Mouse (Mus musculus): Measurements from ENCODE around the gene Foxl1. TPM values are rescaled to one million over a fixed set of nuclear protein-coding genes. Genes with fewer than 3 reads are reported as not detected.

Foxl1 gene
- total and polyA plus RNA-seq, 3 experiments: 0.07 to 0.12 TPM; not detected in 1

GRCm38 (mm10) chr8:121174178-121174577 lies 46.4 kb downstream of the Foxl1 start (continued):
- TF ChIP-seq BHLHE40 (IDR thresholded peaks at IDR 0.05; ENCODE audit: borderline replicate concordance, low read depth, low read length) (0 out of 2 replicates have a peak, but pooled peaks have one; percentile 1), RAD21 (IDR thresholded peaks at IDR 0.05; ENCODE audit: low read depth, low read length) (0 out of 2 replicates have a peak, but pooled peaks have one; percentile 9)

- peaks cover 2 to 50% of the 10 kb centered on the region in 2 experiments; a peak in 3 of 4 replicates for H3K4me1 ChIP-seq (ENCODE audit: control insufficient read depth in 1 of 2, insufficient read depth in 2 of 2, low read length in 2 of 2)
These were observed 47.2 kb downstream of the Foxl1 start for GRCm38 (mm10) chr8:121174721-121175539.

GRCm38 (mm10) chr8:121175540-121176090 lies 47.9 kb downstream of the Foxl1 start:
- H3K79me2 ChIP-seq (ENCODE audit: control insufficient read depth, insufficient read depth, low read length, poor library complexity): peaks cover 34% of the 10 kb centered on the region
- H3K27me3 ChIP-seq (ENCODE audit: control insufficient read depth in 1 of 2, insufficient read depth in 2 of 2, low read length in 2 of 2): no peaks in the 10 kb centered on the region
- no peaks in the 10 kb centered on the region for H3K9me3 ChIP-seq (replicated peaks; ENCODE audit: insufficient read depth, low read length)
- peak overlapping the region; percentile 87 for H3K27ac ChIP-seq (ENCODE audit: control insufficient read depth, low read depth, low read length)
- peak; percentile 59 for TF ChIP-seq NELFE (IDR thresholded peaks at IDR 0.05; ENCODE audit: low read depth, low read length)
- TF ChIP-seq ZNF384 (IDR thresholded peaks at IDR 0.05; ENCODE audit: low read depth, low read length): no peak
- peak in 1 of 2 experiments; percentile 47; a peak in 1 of 4 replicates for TF ChIP-seq USF2 (IDR thresholded peaks at IDR 0.05; ENCODE audit: borderline replicate concordance in 1 of 2, insufficient read depth in 1 of 2, low read depth in 1 of 2, low read length in 2 of 2)
- TF ChIP-seq SMC3 (IDR thresholded peaks at IDR 0.05; ENCODE audit: low read depth, low read length): no peak
- TF ChIP-seq RAD21 (IDR thresholded peaks at IDR 0.05; ENCODE audit: low read depth, low read length): no peak
- TF ChIP-seq ETS1 (IDR thresholded peaks at IDR 0.05; ENCODE audit: low read depth, low read length): no peak
- no peak for TF ChIP-seq EP300 (IDR thresholded peaks at IDR 0.05; ENCODE audit: low read depth in 1 of 2, low read length in 2 of 2)
- TF ChIP-seq MXI1 (IDR thresholded peaks at IDR 0.05; ENCODE audit: low read depth, low read length): no peak; the same call in 1 of the 2 replicates
- TF ChIP-seq USF1 (IDR thresholded peaks at IDR 0.05; ENCODE audit: low read depth, low read length): peak; percentile 87
- 0 out of 2 replicates have a peak, but pooled peaks have one; percentile 17 for TF ChIP-seq MAZ (IDR thresholded peaks at IDR 0.05; ENCODE audit: low read depth, low read length)
- TF ChIP-seq HCFC1 (IDR thresholded peaks at IDR 0.05; ENCODE audit: low read depth, low read length): no peak
- TF ChIP-seq MAX (IDR thresholded peaks at IDR 0.05; ENCODE audit: low read length): peak; percentile 42; the same call in 1 of the 2 replicates
- TF ChIP-seq BHLHE40 (IDR thresholded peaks at IDR 0.05; ENCODE audit: borderline replicate concordance, low read depth, low read length): peak; percentile 71; the same call in 1 of the 2 replicates
- TF ChIP-seq POLR2A (IDR thresholded peaks at IDR 0.05; ENCODE audit: control insufficient read depth in 1 of 2, insufficient read depth in 1 of 2, low read depth in 1 of 2, low read length in 2 of 2, poor library complexity in 1 of 2): peak in 1 of 2 experiments; percentile 61; a peak in 2 of 4 replicates
- no peak for TF ChIP-seq MAFK (IDR thresholded peaks at IDR 0.05; ENCODE audit: borderline replicate concordance, low read depth, low read length)
- 0 out of 2 replicates have a peak, but pooled peaks have one; percentile 23 for TF ChIP-seq ZMIZ1 (IDR thresholded peaks at IDR 0.05; ENCODE audit: low read depth, low read length)
- 0 out of 2 replicates have a peak, but pooled peaks have one; percentile 26 for TF ChIP-seq MYC (IDR thresholded peaks at IDR 0.05; ENCODE audit: low read depth, low read length)
- peak; percentile 78 for DNase-seq (ENCODE audit: low read depth, low spot score)
- H3K4me1 ChIP-seq (ENCODE audit: control insufficient read depth in 1 of 2, insufficient read depth in 2 of 2, low read length in 2 of 2): peaks cover 2 to 44% of the 10 kb centered on the region in 2 experiments; a peak in 3 of 4 replicates
- H3K9ac ChIP-seq (ENCODE audit: control insufficient read depth, low read depth, low read length, poor library complexity, severe bottlenecking): peak overlapping the region; percentile 79
- H3K4me3 ChIP-seq (ENCODE audit: control insufficient read depth in 1 of 2, insufficient read depth in 1 of 2, low read depth in 2 of 2, low read length in 2 of 2): peak overlapping the region; percentile 47 to 53
- H3K36me3 ChIP-seq (ENCODE audit: control insufficient read depth in 1 of 2, insufficient read depth in 2 of 2, low read length in 2 of 2): peaks cover 0 to 19% of the 10 kb centered on the region in 2 experiments; a peak in 3 of 4 replicates

More at GRCm38 (mm10) chr8:121174721-121175539, 47.2 kb downstream of the Foxl1 start:
- no peaks in the 10 kb centered on the region for H3K9me3 ChIP-seq (replicated peaks; ENCODE audit: insufficient read depth, low read length)
- DNase-seq (ENCODE audit: low read depth, low spot score): no peak
- H3K4me3 ChIP-seq (ENCODE audit: control insufficient read depth in 1 of 2, insufficient read depth in 1 of 2, low read depth in 2 of 2, low read length in 2 of 2): peak overlapping the region; percentile 61 to 62
- TF ChIP-seq SMC3 (IDR thresholded peaks at IDR 0.05; ENCODE audit: low read depth, low read length): no peak
- TF ChIP-seq MXI1 (IDR thresholded peaks at IDR 0.05; ENCODE audit: low read depth, low read length): no peak
- TF ChIP-seq TBP (IDR thresholded peaks at IDR 0.05; ENCODE audit: low read depth, low read length): no peak
- 0 out of 4 replicates have a peak, but pooled peaks of 1 of the 2 experiments have one; percentile 47 for TF ChIP-seq POLR2A (IDR thresholded peaks at IDR 0.05; ENCODE audit: control insufficient read depth in 1 of 2, insufficient read depth in 1 of 2, low read depth in 1 of 2, low read length in 2 of 2, poor library complexity in 1 of 2)
- TF ChIP-seq NELFE (IDR thresholded peaks at IDR 0.05; ENCODE audit: low read depth, low read length): no peak
- peak overlapping the region; percentile 79 for H3K9ac ChIP-seq (ENCODE audit: control insufficient read depth, low read depth, low read length, poor library complexity, severe bottlenecking)
- peaks cover 0 to 24% of the 10 kb centered on the region in 2 experiments; a peak in 3 of 4 replicates for H3K36me3 ChIP-seq (ENCODE audit: control insufficient read depth in 1 of 2, insufficient read depth in 2 of 2, low read length in 2 of 2)
- H3K79me2 ChIP-seq (ENCODE audit: control insufficient read depth, insufficient read depth, low read length, poor library complexity): peaks cover 34% of the 10 kb centered on the region
- peak overlapping the region; percentile 87 for H3K27ac ChIP-seq (ENCODE audit: control insufficient read depth, low read depth, low read length)
- H3K27me3 ChIP-seq (ENCODE audit: control insufficient read depth in 1 of 2, insufficient read depth in 2 of 2, low read length in 2 of 2): no peaks in the 10 kb centered on the region

All from MEL (cell line).